Mouse (Mus musculus): ENCODE measurements around the gene Ccdc83.

GRCm38 (mm10) chr7:90210116-90210515 is 55.5 kb downstream of the Ccdc83 start:
- no peak for TF ChIP-seq CTCF (IDR thresholded peaks at IDR 0.05; ENCODE audit: borderline replicate concordance, control insufficient read depth, extremely low read depth, insufficient read depth, low read length, poor library complexity)
- no peak for TF ChIP-seq POLR2A (IDR thresholded peaks at IDR 0.05; ENCODE audit: control insufficient read depth, extremely low read depth, insufficient read depth, low read length, poor library complexity)
